Mouse (Mus musculus) hindbrain, embryonic 13.5 days (tissue): ENCODE results near the gene Doc2g. TPM values are rescaled to one million over a fixed set of nuclear protein-coding genes. Genes with fewer than 3 reads are reported as not detected.

ENCODE experiments used
- ATAC-seq: fragments of 200-750 bp; cut with Nextera tagmentation; 2 replicates; pipeline ENCODE4 v1.8.0; 2017; ENCODE audit warnings: moderate TSS enrichment; ENCODE audit not compliant: low FRiP score
- H3K27ac ChIP-seq: fragments of 300-500 bp; sonication (generic); 2 replicates; pipeline ENCODE4 v1.5.1; 2015; ENCODE audit warnings: inconsistent platforms, mild to moderate bottlenecking, moderate library complexity
- H3K27me3 ChIP-seq: fragments of 300-500 bp; sonication (generic); 2 replicates; pipeline ENCODE4 v1.6.1; 2015; ENCODE audit warnings: mild to moderate bottlenecking, inconsistent platforms
- H3K36me3 ChIP-seq: fragments of 300-500 bp; sonication (generic); 2 replicates; pipeline ENCODE4 v1.6.1; 2015; ENCODE audit warnings: mild to moderate bottlenecking, inconsistent platforms
- H3K4me1 ChIP-seq: fragments of 300-500 bp; sonication (generic); replicated peaks from 2 replicates; pipeline ENCODE4 v1.6.1; 2015; ENCODE audit warnings: inconsistent platforms
- H3K4me2 ChIP-seq: fragments of 300-500 bp; sonication (generic); 2 replicates; pipeline ENCODE4 v1.6.1; 2015; ENCODE audit warnings: inconsistent platforms, mild to moderate bottlenecking, moderate library complexity
- H3K4me3 ChIP-seq: fragments of 300-500 bp; sonication (generic); 2 replicates; pipeline ENCODE4 v1.5.1; 2015; ENCODE audit warnings: mild to moderate bottlenecking, inconsistent platforms
- H3K9ac ChIP-seq: fragments of 300-500 bp; sonication (generic); 2 replicates; pipeline ENCODE4 v1.6.1; 2015; ENCODE audit warnings: mild to moderate bottlenecking, inconsistent platforms
- H3K9me3 ChIP-seq: fragments of 300-500 bp; sonication (generic); 2 replicates; pipeline ENCODE4 v1.6.1; 2016; ENCODE audit warnings: inconsistent platforms
- WGBS: fragments of 180-500 bp; shearing (Covaris S2); methylation state at CpG from one replicate; pipeline ENCODE4 v1.1.7; 2015; 5-methylcytosine and 5-hydroxymethylcytosine counted together
- polyA plus RNA-seq: library from polyadenylated mRNA; unstranded; fragments of >200 nt; fragmentation: Nextera tagmentation; extraction: Ambion mirVana; gene quantifications from 2 replicates; pipeline ENCODE4 v1.2.1, GENCODE M21; 2015

The Doc2g gene
- polyA plus RNA-seq, 1 experiment from 2014 or later = 6.5 TPM

GRCm38 (mm10) chr19:3992416-3992815 is 10.7 kb upstream of the Doc2g start, which contains the start of gene Tbx10:
Tbx10 (plus strand) TSS chr19:3992752.
- Histone ChIP-seq H3K36me3 (no peaks in the 10 kb centered on the region), H3K4me1 (peaks cover 6% of the 10 kb centered on the region; the same call in 1 of the 2 replicates), H3K9ac (no peak within 1 kb of the TSS), H3K9me3 (no peaks in the 10 kb centered on the region; the same call in 1 of the 2 replicates), H3K27me3 (no peaks in the 10 kb centered on the region), H3K4me2 (no peak within 1 kb of the TSS), H3K27ac (no peak within 1 kb of the TSS), H3K4me3 (no peak within 1 kb of the TSS)
- no peak for ATAC-seq
- 58% methylated on average over 5 of the region's 5 CpGs for whole genome bisulfite sequencing

GRCm38 (mm10) chr19:3994932-3995331 is 8.2 kb upstream of the Doc2g start:
- ATAC-seq = no peak
- Histone ChIP-seq H3K4me2 (no peak overlapping the region), H3K27ac (no peak overlapping the region), H3K4me1 (peaks cover 12% of the 10 kb centered on the region), H3K9ac (no peak overlapping the region), H3K4me3 (no peak overlapping the region), H3K27me3 (no peaks in the 10 kb centered on the region; the same call in 1 of the 2 replicates), H3K9me3 (no peaks in the 10 kb centered on the region), H3K36me3 (no peaks in the 10 kb centered on the region)
- WGBS = 72% methylated on average over 6 of the region's 6 CpGs

- no peak overlapping the region for H3K27ac ChIP-seq
- WGBS = 88% methylated on average over 3 of the region's 3 CpGs
- ATAC-seq = no peak
- H3K27me3 ChIP-seq = no peaks in the 10 kb centered on the region; the same call in 1 of the 2 replicates
- H3K36me3 ChIP-seq = no peaks in the 10 kb centered on the region
- peaks cover 12% of the 10 kb centered on the region for H3K4me1 ChIP-seq
- no peak overlapping the region for H3K9ac ChIP-seq
- no peak overlapping the region for H3K4me2 ChIP-seq
- no peak overlapping the region for H3K4me3 ChIP-seq
- no peaks in the 10 kb centered on the region for H3K9me3 ChIP-seq
Measured at GRCm38 (mm10) chr19:3995505-3995904, 7.6 kb upstream of the Doc2g start.

GRCm38 (mm10) chr19:3996106-3996505 is 7.0 kb upstream of the Doc2g start:
- Histone ChIP-seq H3K4me2 (no peak overlapping the region), H3K9ac (no peak overlapping the region), H3K4me1 (peaks cover 10% of the 10 kb centered on the region), H3K4me3 (no peak overlapping the region), H3K36me3 (no peaks in the 10 kb centered on the region), H3K9me3 (no peaks in the 10 kb centered on the region), H3K27ac (no peak overlapping the region), H3K27me3 (no peaks in the 10 kb centered on the region; the same call in 1 of the 2 replicates)
- WGBS = 79% methylated on average over 7 of the region's 7 CpGs
- ATAC-seq = no peak

GRCm38 (mm10) chr19:3996747-3997146 is 6.4 kb upstream of the Doc2g start:
- Histone ChIP-seq H3K27me3 (no peaks in the 10 kb centered on the region; the same call in 1 of the 2 replicates), H3K4me2 (no peak overlapping the region), H3K4me3 (no peak overlapping the region), H3K9ac (no peak overlapping the region), H3K4me1 (peaks cover 16% of the 10 kb centered on the region), H3K36me3 (no peaks in the 10 kb centered on the region), H3K9me3 (no peaks in the 10 kb centered on the region), H3K27ac (no peak overlapping the region)
- ATAC-seq = no peak
- 84% methylated on average over 8 of the region's 8 CpGs for WGBS

GRCm38 (mm10) chr19:3997231-3997630 is 5.9 kb upstream of the Doc2g start:
- no peak overlapping the region for H3K4me2 ChIP-seq
- WGBS = 66% methylated on average over 8 of the region's 8 CpGs
- no peak overlapping the region for H3K27ac ChIP-seq
- no peak overlapping the region for H3K9ac ChIP-seq
- H3K27me3 ChIP-seq = no peaks in the 10 kb centered on the region; the same call in 1 of the 2 replicates
- ATAC-seq = no peak
- no peaks in the 10 kb centered on the region for H3K36me3 ChIP-seq
- no peak overlapping the region for H3K4me3 ChIP-seq
- H3K4me1 ChIP-seq = peaks cover 19% of the 10 kb centered on the region
- H3K9me3 ChIP-seq = no peaks in the 10 kb centered on the region

GRCm38 (mm10) chr19:3998335-3998734 is 4.8 kb upstream of the Doc2g start:
- no peak for ATAC-seq
- Histone ChIP-seq H3K27me3 (no peaks in the 10 kb centered on the region; the same call in 1 of the 2 replicates), H3K36me3 (no peaks in the 10 kb centered on the region), H3K4me3 (no peak overlapping the region), H3K4me1 (peaks cover 19% of the 10 kb centered on the region), H3K4me2 (no peak overlapping the region), H3K9ac (no peak overlapping the region), H3K27ac (no peak overlapping the region), H3K9me3 (no peaks in the 10 kb centered on the region)
- 74% methylated on average over 8 of the region's 8 CpGs for WGBS

GRCm38 (mm10) chr19:3999121-3999730 is 3.9 kb upstream of the Doc2g start:
- ATAC-seq = no peak
- Histone ChIP-seq H3K27ac (0 out of 2 replicates have a peak overlapping the region, but pooled peaks have one; percentile 98), H3K9ac (peak overlapping the region; percentile 95; the same call in 1 of the 2 replicates), H3K4me2 (peak overlapping the region; percentile 86), H3K36me3 (0 out of 2 replicates have a peak, but pooled peaks cover under 1% of the 10 kb centered on the region), H3K4me3 (peak overlapping the region; percentile 69), H3K4me1 (peaks cover 19% of the 10 kb centered on the region), H3K9me3 (no peaks in the 10 kb centered on the region), H3K27me3 (no peaks in the 10 kb centered on the region; the same call in 1 of the 2 replicates)
- 89% methylated on average over 9 of the region's 9 CpGs for WGBS

GRCm38 (mm10) chr19:4000119-4000900 is 2.8 kb upstream of the Doc2g start, which contains the start of the genes Nudt8 and Gm49405:
Nudt8 (plus strand) TSS chr19:4000580.
Gm49405 (plus strand) TSS chr19:4000626.
- Histone ChIP-seq H3K4me3 (peak within 1 kb of the TSS; percentile 69), H3K36me3 (peaks cover 7% of the 10 kb centered on the region), H3K9me3 (no peaks in the 10 kb centered on the region), H3K27ac (peak within 1 kb of the TSS; percentile 98), H3K9ac (peak within 1 kb of the TSS; percentile 95), H3K4me2 (peak within 1 kb of the TSS; percentile 86), H3K4me1 (peaks cover 19% of the 10 kb centered on the region), H3K27me3 (no peaks in the 10 kb centered on the region; the same call in 1 of the 2 replicates)
- ATAC-seq = peak; percentile 90
- WGBS = under 1% methylated on average over 64 of the region's 64 CpGs

GRCm38 (mm10) chr19:4000949-4001525 is 2.1 kb upstream of the Doc2g start:
- peak; percentile 25 for ATAC-seq

GRCm38 (mm10) chr19:4001752-4002151 is 1.4 kb upstream of the Doc2g start:
- Histone ChIP-seq H3K27me3 (no peaks in the 10 kb centered on the region; the same call in 1 of the 2 replicates), H3K4me3 (peak overlapping the region; percentile 69), H3K4me1 (peaks cover 19% of the 10 kb centered on the region), H3K9ac (peak overlapping the region; percentile 95), H3K9me3 (no peaks in the 10 kb centered on the region), H3K4me2 (peak overlapping the region; percentile 86), H3K36me3 (peaks cover 20% of the 10 kb centered on the region), H3K27ac (0 out of 2 replicates have a peak overlapping the region, but pooled peaks have one; percentile 98)
- 91% methylated on average over 5 of the region's 5 CpGs for WGBS
- ATAC-seq = no peak

More at GRCm38 (mm10) chr19:4000949-4001525, 2.1 kb upstream of the Doc2g start:
- Histone ChIP-seq H3K9me3 (no peaks in the 10 kb centered on the region), H3K27ac (peak overlapping the region; percentile 98), H3K9ac (peak overlapping the region; percentile 95), H3K4me2 (peak overlapping the region; percentile 86), H3K36me3 (peaks cover 13% of the 10 kb centered on the region), H3K4me1 (peaks cover 19% of the 10 kb centered on the region), H3K4me3 (peak overlapping the region; percentile 69), H3K27me3 (no peaks in the 10 kb centered on the region; the same call in 1 of the 2 replicates)
- WGBS = 19% methylated on average over 17 of the region's 17 CpGs

GRCm38 (mm10) chr19:4003641-4004040 is 528 bp downstream of the Doc2g start:
- Histone ChIP-seq H3K9ac (no peak overlapping the region), H3K27me3 (no peaks in the 10 kb centered on the region; the same call in 1 of the 2 replicates), H3K4me2 (no peak overlapping the region), H3K27ac (no peak overlapping the region), H3K36me3 (peaks cover 39% of the 10 kb centered on the region), H3K4me1 (peaks cover 19% of the 10 kb centered on the region), H3K4me3 (no peak overlapping the region), H3K9me3 (no peaks in the 10 kb centered on the region)
- no peak for ATAC-seq
- WGBS = 84% methylated on average over 12 of the region's 12 CpGs
